Mouse (Mus musculus) right cerebral cortex, postnatal 36 days (tissue): ENCODE results near the gene Zfp652.

Source experiments
- DNase-seq, 2 experiments: peaks; one replicate each; pipeline ENCODE4 v3.0.0; 2022; ENCODE audit warnings: low spot score in 2 of 2, mixed read lengths in 1 of 2

The Zfp652 gene

GRCm38 (mm10) chr11:95765334-95765733, 52.9 kb downstream of the Zfp652 start:
- DNase-seq, result no peak

GRCm38 (mm10) chr11:95768244-95768643, 55.8 kb downstream of the Zfp652 start:
- DNase-seq, result no peak

GRCm38 (mm10) chr11:95769208-95769607, 56.7 kb downstream of the Zfp652 start:
- DNase-seq, result no peak

- DNase-seq, result no peak
Observed at GRCm38 (mm10) chr11:95770720-95771364, 58.4 kb downstream of the Zfp652 start.

- DNase-seq, result no peak
Observed at GRCm38 (mm10) chr11:95771665-95772064, 59.2 kb downstream of the Zfp652 start.

GRCm38 (mm10) chr11:95773264-95773663, 60.8 kb downstream of the Zfp652 start:
- no peak for DNase-seq

GRCm38 (mm10) chr11:95777323-95778297, 65.1 kb downstream of the Zfp652 start:
- no peak for DNase-seq

GRCm38 (mm10) chr11:95778831-95779251, 66.4 kb downstream of the Zfp652 start:
- no peak for DNase-seq

GRCm38 (mm10) chr11:95779366-95779765, 66.9 kb downstream of the Zfp652 start:
- no peak for DNase-seq

- DNase-seq, result no peak
Observed at GRCm38 (mm10) chr11:95780480-95780879, 68.0 kb downstream of the Zfp652 start.

- no peak for DNase-seq
Observed at GRCm38 (mm10) chr11:95781557-95781956, 69.1 kb downstream of the Zfp652 start.

GRCm38 (mm10) chr11:95783457-95783856, 71.0 kb downstream of the Zfp652 start:
- DNase-seq, result no peak

- DNase-seq, result no peak
Observed at GRCm38 (mm10) chr11:95783958-95784357, 71.5 kb downstream of the Zfp652 start.

GRCm38 (mm10) chr11:95785675-95786074, 73.2 kb downstream of the Zfp652 start:
- DNase-seq, result no peak

GRCm38 (mm10) chr11:95786511-95786910, 74.0 kb downstream of the Zfp652 start:
- no peak for DNase-seq

GRCm38 (mm10) chr11:95789451-95789891, 77.0 kb downstream of the Zfp652 start:
- DNase-seq, result no peak

GRCm38 (mm10) chr11:95791787-95792186, 79.3 kb downstream of the Zfp652 start:
- DNase-seq, result peak; percentile 58 to 62

- DNase-seq, result no peak
Observed at GRCm38 (mm10) chr11:95792950-95793509, 80.6 kb downstream of the Zfp652 start.

- DNase-seq, result no peak
Observed at GRCm38 (mm10) chr11:95794201-95794600, 81.7 kb downstream of the Zfp652 start.

- DNase-seq, result no peak
Observed at GRCm38 (mm10) chr11:95795582-95795981, 83.1 kb downstream of the Zfp652 start.

GRCm38 (mm10) chr11:95805010-95805409, 92.5 kb downstream of the Zfp652 start:
- no peak for DNase-seq

- DNase-seq, result no peak
Observed at GRCm38 (mm10) chr11:95805527-95805926, 93.1 kb downstream of the Zfp652 start.
